Mouse (Mus musculus) adrenal gland, adult (tissue): ENCODE data around the gene Krt25.

ENCODE experiments used
- DNase-seq, 2 experiments: peaks; one replicate each; pipeline ENCODE4 v3.0.0; 2022 to 2023; ENCODE audit warnings: low spot score in 1 of 2; ENCODE audit not compliant: inconsistent age in 2 of 2

The Krt25 gene

DNA sequence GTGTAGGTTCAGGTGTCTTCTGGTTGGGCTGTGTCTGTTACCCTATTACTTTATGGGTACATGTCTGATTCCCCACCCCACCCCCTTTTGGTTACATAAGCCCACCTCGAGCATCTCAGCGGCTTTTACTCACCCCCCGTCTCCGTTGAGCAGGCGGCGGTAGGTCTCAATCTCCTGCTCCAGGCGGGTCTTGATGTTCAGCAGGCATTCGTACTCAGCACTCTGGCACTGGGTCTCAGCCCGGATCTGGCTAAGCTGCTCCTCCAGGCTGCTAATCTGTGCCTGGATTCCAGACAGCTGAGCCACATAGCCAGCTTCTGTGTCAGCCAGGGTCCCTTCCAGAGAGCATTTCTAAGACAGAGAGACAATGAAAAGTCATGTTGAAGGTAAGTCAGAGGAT lies 41.6 kb downstream of the Krt25 start:
- no peak for DNase-seq

- no peak for DNase-seq
Measured at GRCm38 (mm10) chr11:99279986-99280385, 42.8 kb downstream of the Krt25 start.

- DNase-seq: no peak
Measured at GRCm38 (mm10) chr11:99276786-99277185, 46.0 kb downstream of the Krt25 start.

DNA sequence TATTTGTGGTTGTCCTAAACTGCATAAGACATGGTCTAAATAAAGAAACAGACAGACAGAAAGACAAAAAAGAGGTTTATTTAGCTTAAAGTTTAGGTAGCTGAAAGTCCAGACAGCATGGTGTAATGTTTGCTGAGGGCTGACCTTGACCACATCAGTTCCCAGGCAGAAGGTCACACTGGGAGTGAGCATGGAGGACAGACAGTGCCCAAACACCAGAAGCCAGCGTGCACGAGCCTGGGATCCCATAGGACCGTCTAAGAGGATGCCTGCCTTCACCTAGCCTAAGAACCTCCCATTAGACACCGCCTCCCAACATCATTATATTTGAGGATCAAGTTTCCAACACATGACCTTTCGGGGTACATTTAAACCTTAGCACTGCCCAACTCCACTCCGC lies 47.1 kb downstream of the Krt25 start:
- DNase-seq: no peak

- DNase-seq: peak in 1 of 2 experiments; percentile 52
Measured at GRCm38 (mm10) chr11:99272721-99273120, 50.0 kb downstream of the Krt25 start.

DNA sequence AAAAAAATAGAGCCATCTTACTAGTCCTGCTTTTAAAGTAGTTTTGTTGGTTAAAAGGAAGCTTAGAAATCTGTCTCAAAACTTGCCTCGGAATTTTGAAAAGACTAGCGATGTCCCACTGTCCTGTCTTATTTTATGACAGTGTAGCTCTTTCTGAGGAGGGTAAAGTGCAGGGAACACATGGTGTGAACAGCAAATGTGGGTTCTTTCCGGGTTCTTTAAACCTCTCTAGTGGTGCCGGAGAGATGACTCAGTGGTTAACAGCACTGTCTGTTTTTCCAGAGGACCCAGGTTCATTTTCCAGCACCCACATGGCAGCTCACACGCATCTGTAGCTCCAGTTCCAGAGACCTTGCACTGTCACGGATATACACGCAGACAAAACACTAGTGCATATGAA lies 53.6 kb downstream of the Krt25 start:
- no peak for DNase-seq

GRCm38 (mm10) chr11:99265796-99266195 lies 57.0 kb downstream of the Krt25 start:
- DNase-seq: peak; percentile 20 to 46
